Mouse (Mus musculus) lung, postnatal 25 days (tissue): ENCODE results near the gene Sdf2.
A peak's percentile ranks its signal among the peaks of the same experiment; 100 is the strongest.
"Not testable (repeated sequence)": the region's sequence is repeated elsewhere in the genome, so short reads cannot be mapped to it uniquely, and the experiment has no call there.

Experiments used
- DNase-seq: peaks from one replicate; pipeline ENCODE4 v3.0.0; 2022; ENCODE audit warnings: low spot score

Sdf2 gene

GRCm38 (mm10) chr11:78261380-78262352 is 16.1 kb downstream of the Sdf2 start, which contains the start of gene 2610507B11Rik:
Gene 2610507B11Rik (plus strand): TSS chr11:78261752.
- DNase-seq: peak; percentile 94

GRCm38 (mm10) chr11:78262550-78262949 is 17.0 kb downstream of the Sdf2 start:
- DNase-seq: peak; percentile 66

- no peak for DNase-seq
These were observed 20.0 kb downstream of the Sdf2 start for GRCm38 (mm10) chr11:78265571-78265970.

- DNase-seq: no peak
These were observed 26.4 kb downstream of the Sdf2 start for GRCm38 (mm10) chr11:78271986-78272385.

GRCm38 (mm10) chr11:78275596-78275995 is 30.1 kb downstream of the Sdf2 start:
- DNase-seq: no peak

GRCm38 (mm10) chr11:78276169-78276568 is 30.6 kb downstream of the Sdf2 start:
- not testable (repeated sequence) for DNase-seq

- DNase-seq: no peak
These were observed 33.3 kb downstream of the Sdf2 start for GRCm38 (mm10) chr11:78278853-78279252.

- DNase-seq: no peak
These were observed 34.0 kb downstream of the Sdf2 start for GRCm38 (mm10) chr11:78279586-78279985.

GRCm38 (mm10) chr11:78289146-78289763 is 43.7 kb downstream of the Sdf2 start:
- DNase-seq: no peak

GRCm38 (mm10) chr11:78290654-78291053 is 45.1 kb downstream of the Sdf2 start, which contains the start of gene BC030499:
Gene BC030499 (plus strand): TSS chr11:78290841.
- DNase-seq: no peak

GRCm38 (mm10) chr11:78294585-78294984 is 49.0 kb downstream of the Sdf2 start:
- DNase-seq: no peak

- no peak for DNase-seq
These were observed 55.4 kb downstream of the Sdf2 start for GRCm38 (mm10) chr11:78300917-78301316.

GRCm38 (mm10) chr11:78301357-78302084 is 56.0 kb downstream of the Sdf2 start, which contains the start of gene Spag5:
Gene Spag5 (plus strand): TSS chr11:78301529.
- peak; percentile 90 for DNase-seq
